7 mouse cellular contexts compared by ENCODE assay signal in the genomic region with DNA sequence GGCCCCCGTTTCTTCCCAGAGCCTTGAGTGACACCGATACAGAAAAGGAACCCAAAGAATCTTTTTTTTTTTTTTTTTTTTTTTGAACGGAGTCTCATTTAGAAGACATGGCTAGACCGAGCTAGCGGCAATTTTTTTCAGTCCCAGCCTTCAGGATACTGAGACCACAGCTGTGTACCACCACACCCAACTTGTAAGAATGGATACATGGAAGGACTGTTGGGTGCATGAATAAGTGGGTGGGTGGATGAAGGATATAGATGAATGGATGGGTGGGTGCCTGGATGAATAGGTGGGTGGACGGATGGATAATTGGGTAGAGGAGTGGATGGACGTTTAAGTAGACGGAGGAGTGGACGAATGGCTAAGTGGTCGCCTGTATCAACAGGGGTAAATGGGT. TPM values are rescaled to one million over a fixed set of nuclear protein-coding genes. Genes with fewer than 3 reads are reported as not detected.
DNase-seq lines count a peak whose midpoint lies in the region; ATAC-seq and TF ChIP-seq lines count a peak whose summit lies in the region.

No protein-coding gene starts in this region.

- H3K4me3 ChIP-seq in megakaryocyte, embryonic 14.5 days (replicated peaks): peak overlapping the region; percentile 98
- peak overlapping the region; percentile 68 for H3K4me3 ChIP-seq in forebrain, embryonic 11.5 days (ENCODE audit: low read depth, low read length)
- H3K4me3 ChIP-seq in limb, embryonic 12.5 days (replicated peaks): peak overlapping the region; percentile 65
- H3K4me3 ChIP-seq in small intestine, adult 2 months (ENCODE audit: low read depth, low read length): peak overlapping the region; percentile 65

- peaks cover 67% of the 10 kb centered on the region for H3K4me1 ChIP-seq in megakaryocyte, embryonic 14.5 days
- H3K4me1 ChIP-seq in forebrain, embryonic 11.5 days (replicated peaks; ENCODE audit: control insufficient read depth, insufficient read depth, low read length): 0 out of 2 replicates have a peak, but pooled peaks cover 2% of the 10 kb centered on the region
- peaks cover 17% of the 10 kb centered on the region for H3K4me1 ChIP-seq in limb, embryonic 12.5 days (replicated peaks)
- no peaks in the 10 kb centered on the region; the same call in 1 of the 2 replicates for H3K4me1 ChIP-seq in small intestine, adult 2 months (ENCODE audit: control insufficient read depth, insufficient read depth, insufficient read length, low read length)

- no peak for ATAC-seq in megakaryocyte, adult 5-6 weeks (ENCODE audit: poor library complexity, severe bottlenecking)
- ATAC-seq in forebrain, embryonic 11.5 days (replicated peaks; ENCODE audit: low FRiP score): peak; percentile 44; the same call in 1 of the 2 replicates
- no peak; the same call in none of the 2 replicates for ATAC-seq in limb, embryonic 12.5 days (ENCODE audit: insufficient number of reproducible peaks, insufficient read depth, low FRiP score, low TSS enrichment, low read depth)

- H3K27me3 ChIP-seq in megakaryocyte, embryonic 14.5 days (replicated peaks): no peaks in the 10 kb centered on the region
- H3K27me3 ChIP-seq in forebrain, embryonic 11.5 days (ENCODE audit: control insufficient read depth, insufficient read depth, low read length): no peaks in the 10 kb centered on the region
- peaks cover 3% of the 10 kb centered on the region; the same call in 1 of the 2 replicates for H3K27me3 ChIP-seq in limb, embryonic 12.5 days
- no peaks in the 10 kb centered on the region for H3K27me3 ChIP-seq in small intestine, adult 2 months (ENCODE audit: control insufficient read depth, insufficient read depth, low read length)

- no peak for TF ChIP-seq POLR2A in small intestine, adult 2 months (IDR thresholded peaks at IDR 0.05; ENCODE audit: low read depth, low read length)

- intact Hi-C loops in left cerebral cortex, postnatal 36 days (cut with DNase I): loop anchor here (5.0 kb wide), 1 partner anchor 43 kb away; no protein-coding TSS in a partner anchor
- intact Hi-C loops in left cerebral cortex, postnatal 10 days (cut with DNase I): loop anchor here (5.0 kb wide), 1 partner anchor 93 kb away; no protein-coding TSS in a partner anchor

- peaks cover 16% of the 10 kb centered on the region for H3K36me3 ChIP-seq in megakaryocyte, embryonic 14.5 days (replicated peaks; ENCODE audit: low read length)
- H3K36me3 ChIP-seq in forebrain, embryonic 11.5 days (ENCODE audit: control insufficient read depth, insufficient read depth, low read length): no peaks in the 10 kb centered on the region
- H3K36me3 ChIP-seq in limb, embryonic 12.5 days: peaks cover 3% of the 10 kb centered on the region
- H3K36me3 ChIP-seq in small intestine, adult 2 months (ENCODE audit: control insufficient read depth, insufficient read depth, low read length): no peaks in the 10 kb centered on the region

- 10% methylated on average over 10 of the region's 10 CpGs for WGBS in forebrain, embryonic 11.5 days
- WGBS in limb, embryonic 12.5 days: 10% methylated on average over 10 of the region's 10 CpGs
- WGBS in small intestine, adult 2 months: 3% methylated on average over 10 of the region's 10 CpGs

- H3K4me2 ChIP-seq in forebrain, embryonic 11.5 days (ENCODE audit: low read depth, low read length, severe bottlenecking): peak overlapping the region; percentile 88
- H3K4me2 ChIP-seq in limb, embryonic 12.5 days: peak overlapping the region; percentile 86

- no peak for DNase-seq in forebrain, embryonic 11.5 days (ENCODE audit: low spot score)
- no peak for DNase-seq in left cerebral cortex, postnatal 36 days (ENCODE audit: low spot score in 2 of 2)
- DNase-seq in left cerebral cortex, postnatal 10 days (ENCODE audit: extremely low spot score in 1 of 2, low spot score in 2 of 2): no peak

- H3K9me3 ChIP-seq in megakaryocyte, embryonic 14.5 days: no peaks in the 10 kb centered on the region
- H3K9me3 ChIP-seq in forebrain, embryonic 11.5 days (ENCODE audit: control insufficient read depth, low read length): no peaks in the 10 kb centered on the region
- H3K9me3 ChIP-seq in limb, embryonic 12.5 days: no peaks in the 10 kb centered on the region

- no peak overlapping the region for H3K27ac ChIP-seq in forebrain, embryonic 11.5 days (ENCODE audit: low read depth, low read length)
- no peak overlapping the region for H3K27ac ChIP-seq in limb, embryonic 12.5 days
- H3K27ac ChIP-seq in small intestine, adult 2 months (ENCODE audit: insufficient read depth, low read depth, low read length): no peak overlapping the region

- TF ChIP-seq CTCF in small intestine, adult 2 months (IDR thresholded peaks at IDR 0.05; ENCODE audit: extremely low read depth, insufficient read length, insufficient replicate concordance, low read depth, low read length): no peak

- H3K9ac ChIP-seq in forebrain, embryonic 11.5 days (ENCODE audit: low read length): peak overlapping the region; percentile 63
- peak overlapping the region; percentile 65 for H3K9ac ChIP-seq in limb, embryonic 12.5 days (replicated peaks)

RNA-seq across cellular contexts. Expression of a gene that starts 0.4 kb away (rescaled TPM):
- 23.2 and 41.2 TPM in 2 replicates for polyA plus RNA-seq in megakaryocyte, embryonic 14.5 days (2012; ENCODE audit: insufficient read depth, low replicate concordance)
- total RNA-seq in megakaryocyte, adult 5-6 weeks (2015): 12.4 and 15.8 TPM in 2 replicates
- 10.8 and 11.4 TPM in 2 replicates for total RNA-seq in megakaryocyte, adult 5-6 weeks (2017)
- polyA plus RNA-seq in forebrain, embryonic 11.5 days (2014; fragmentation: Nextera tagmentation; extraction: Ambion mirVana): 38.5 and 47.5 TPM in 2 replicates
- polyA plus RNA-seq in limb, embryonic 12.5 days (2016; fragmentation: Nextera tagmentation; extraction: Ambion mirVana): 32.7 and 34.2 TPM in 2 replicates
- 6.1 and 6.2 TPM in 2 replicates for polyA plus RNA-seq in small intestine, adult 2 months (2012; rRNA removed)
- total RNA-seq in left cerebral cortex, postnatal 36 days (2021): 10 to 100 TPM; 15.3 to 17.0 TPM
- 10 to 100 TPM; 20.1 to 20.2 TPM for total RNA-seq in left cerebral cortex, postnatal 10 days (2021)

RNA-seq across cellular contexts. Expression of a gene that starts 24.4 kb away (rescaled TPM):
- polyA plus RNA-seq in megakaryocyte, embryonic 14.5 days (2012; ENCODE audit: insufficient read depth, low replicate concordance): 0.53 and 3.6 TPM in 2 replicates
- total RNA-seq in megakaryocyte, adult 5-6 weeks (2015): 11.4 and 14.9 TPM in 2 replicates
- total RNA-seq in megakaryocyte, adult 5-6 weeks (2017): 6.7 and 21.9 TPM in 2 replicates
- 6.4 and 7.9 TPM in 2 replicates for polyA plus RNA-seq in forebrain, embryonic 11.5 days (2014; fragmentation: Nextera tagmentation; extraction: Ambion mirVana)
- polyA plus RNA-seq in limb, embryonic 12.5 days (2016; fragmentation: Nextera tagmentation; extraction: Ambion mirVana): 8.1 and 10.9 TPM in 2 replicates
- polyA plus RNA-seq in small intestine, adult 2 months (2012; rRNA removed): 9.6 and 22.6 TPM in 2 replicates
- total RNA-seq in left cerebral cortex, postnatal 36 days (2021): 10 to 100 TPM; 63.6 to 67.6 TPM
- 100 to 1,000 TPM in 1 of 2 experiments, 10 to 100 TPM in 1; 93.4 to 100 TPM for total RNA-seq in left cerebral cortex, postnatal 10 days (2021)

RNA-seq across cellular contexts. Expression of a gene that starts 37.0 kb away (rescaled TPM):
- polyA plus RNA-seq in megakaryocyte, embryonic 14.5 days (2012; ENCODE audit: insufficient read depth, low replicate concordance): not detected in 2 replicates
- total RNA-seq in megakaryocyte, adult 5-6 weeks (2015): 0.07 TPM in 1 of 2 replicates, not detected in the other
- 0.22 TPM in 1 of 2 replicates, not detected in the other for total RNA-seq in megakaryocyte, adult 5-6 weeks (2017)
- 1.7 and 1.9 TPM in 2 replicates for polyA plus RNA-seq in forebrain, embryonic 11.5 days (2014; fragmentation: Nextera tagmentation; extraction: Ambion mirVana)
- polyA plus RNA-seq in limb, embryonic 12.5 days (2016; fragmentation: Nextera tagmentation; extraction: Ambion mirVana): 1.7 and 1.9 TPM in 2 replicates
- polyA plus RNA-seq in small intestine, adult 2 months (2012; rRNA removed): 1.8 and 2.1 TPM in 2 replicates
- total RNA-seq in left cerebral cortex, postnatal 36 days (2021): 1 to 10 TPM; 2.9 to 3.3 TPM
- 1 to 10 TPM; 2.9 to 3.3 TPM for total RNA-seq in left cerebral cortex, postnatal 10 days (2021)

RNA-seq across cellular contexts. Expression of a gene that starts 54.9 kb away (rescaled TPM):
- 1.8 TPM in 1 of 2 replicates, not detected in the other for polyA plus RNA-seq in megakaryocyte, embryonic 14.5 days (2012; ENCODE audit: insufficient read depth, low replicate concordance)
- 18.3 and 19.9 TPM in 2 replicates for total RNA-seq in megakaryocyte, adult 5-6 weeks (2015)
- total RNA-seq in megakaryocyte, adult 5-6 weeks (2017): 16.6 and 19.7 TPM in 2 replicates
- polyA plus RNA-seq in forebrain, embryonic 11.5 days (2014; fragmentation: Nextera tagmentation; extraction: Ambion mirVana): 0.17 and 0.23 TPM in 2 replicates
- polyA plus RNA-seq in limb, embryonic 12.5 days (2016; fragmentation: Nextera tagmentation; extraction: Ambion mirVana): 1.5 and 1.7 TPM in 2 replicates
- 3.0 and 3.5 TPM in 2 replicates for polyA plus RNA-seq in small intestine, adult 2 months (2012; rRNA removed)
- under 1 TPM in 1 of 2 experiments, not detected in 1; 0.27 TPM for total RNA-seq in left cerebral cortex, postnatal 36 days (2021)
- under 1 TPM; 0.24 to 0.28 TPM for total RNA-seq in left cerebral cortex, postnatal 10 days (2021)
